Mouse (Mus musculus) right cerebral cortex, adult 18-20 months (tissue): ENCODE measurements at regions not wholly inside any gene's neighbourhood (a gene's known extent, or its start where the extent isn't known, plus 50 kb on each side); places are given as distances from the start of the nearest gene placed in this dataset.

ENCODE experiments used
- DNase-seq: peaks from one replicate; pipeline ENCODE4 v3.0.0; 2022; ENCODE audit warnings: mixed read lengths

DNA sequence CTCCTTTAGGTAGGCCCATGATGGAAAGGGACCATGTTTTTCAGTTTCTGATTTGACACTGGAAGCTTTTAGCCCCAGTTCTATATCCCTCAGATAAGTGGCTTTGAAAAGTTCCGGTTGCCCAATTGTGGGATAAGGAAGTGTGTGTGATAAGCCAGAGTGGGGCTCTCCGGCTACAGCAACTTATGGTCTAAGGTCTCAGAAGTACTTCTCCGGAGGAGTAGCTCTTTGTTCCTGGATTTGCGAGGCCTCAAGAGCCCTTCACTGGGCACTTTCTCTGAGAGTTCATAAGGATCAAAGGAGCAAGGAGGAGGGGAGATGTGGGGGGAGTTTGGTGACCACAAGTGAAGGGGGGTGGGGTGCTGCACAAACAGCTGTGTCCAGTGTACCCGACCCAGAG is 118.3 kb upstream of the Id2 start:
- DNase-seq = no peak

DNA sequence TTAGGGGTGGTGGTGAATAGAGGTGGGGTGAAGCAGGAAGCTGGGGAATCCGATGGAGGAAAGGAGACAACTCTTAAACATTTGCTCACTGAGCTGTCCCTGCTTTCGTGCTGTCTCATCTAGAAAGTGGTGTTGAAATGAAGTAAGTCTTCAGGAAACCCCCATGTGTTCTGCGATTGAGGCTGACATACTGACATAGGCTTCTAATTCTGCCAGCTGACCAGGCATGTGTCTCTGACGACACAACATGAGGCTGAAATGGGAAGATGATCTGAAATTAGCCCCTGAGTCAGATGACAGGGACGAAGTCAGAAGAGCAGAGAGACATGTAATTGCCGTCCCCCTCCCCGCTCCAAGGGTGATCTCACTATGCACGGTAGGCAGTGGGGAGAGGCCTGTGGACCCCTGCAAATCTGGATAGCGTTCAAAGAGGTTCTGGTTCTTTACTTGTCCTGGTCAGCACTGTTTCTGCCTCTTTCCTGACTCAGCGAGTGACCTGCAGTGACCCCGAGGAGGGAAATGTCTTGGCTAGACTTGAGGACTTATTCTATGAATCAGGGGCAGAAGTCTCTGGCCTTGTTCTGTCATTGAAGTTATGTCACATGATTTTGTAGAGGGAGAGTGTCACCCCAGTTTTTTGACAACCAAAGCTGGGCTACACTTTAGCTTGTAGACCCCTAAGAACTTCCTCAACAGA is 117.0 kb upstream of the Id2 start:
- DNase-seq = no peak

DNA sequence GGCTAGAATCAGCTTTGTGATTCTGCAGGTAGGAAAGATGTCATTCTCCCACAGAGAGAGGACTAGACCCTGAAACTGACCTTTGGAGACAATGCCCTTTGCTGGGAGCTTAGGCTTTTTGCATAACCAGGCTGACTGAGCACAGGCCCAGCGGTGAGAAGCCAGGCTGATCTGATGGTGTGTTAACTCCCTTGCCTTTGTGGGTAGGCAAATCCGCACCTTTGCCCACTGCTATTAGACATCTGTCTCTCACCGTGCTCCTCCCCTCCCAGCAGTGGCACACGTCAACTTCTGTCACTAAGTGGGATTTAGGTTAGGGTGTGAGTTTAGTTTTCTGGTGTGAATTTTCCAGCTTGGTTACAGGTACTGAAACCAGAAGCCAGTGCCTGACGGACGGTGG is 114.4 kb upstream of the Id2 start:
- no peak for DNase-seq

DNA sequence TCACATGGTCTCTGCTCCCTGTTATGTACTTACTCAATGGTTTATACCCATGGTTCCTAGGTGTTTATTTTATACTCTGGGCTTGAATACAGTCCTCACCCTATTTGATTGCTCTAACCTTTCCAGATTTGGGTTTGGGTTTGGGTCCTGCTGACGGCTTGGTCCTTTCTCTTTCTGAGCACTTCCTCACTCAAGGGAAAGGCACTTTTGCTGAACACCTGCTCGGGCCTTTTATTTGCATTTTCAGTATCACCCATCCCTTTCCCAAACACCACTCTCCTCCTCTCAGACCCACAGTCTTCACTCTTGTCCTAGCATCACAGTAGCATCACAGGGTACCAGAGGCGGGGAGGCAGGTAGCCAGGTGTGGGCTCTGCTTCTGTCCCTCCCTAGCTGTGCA is 113.7 kb upstream of the Id2 start:
- DNase-seq = no peak

DNA sequence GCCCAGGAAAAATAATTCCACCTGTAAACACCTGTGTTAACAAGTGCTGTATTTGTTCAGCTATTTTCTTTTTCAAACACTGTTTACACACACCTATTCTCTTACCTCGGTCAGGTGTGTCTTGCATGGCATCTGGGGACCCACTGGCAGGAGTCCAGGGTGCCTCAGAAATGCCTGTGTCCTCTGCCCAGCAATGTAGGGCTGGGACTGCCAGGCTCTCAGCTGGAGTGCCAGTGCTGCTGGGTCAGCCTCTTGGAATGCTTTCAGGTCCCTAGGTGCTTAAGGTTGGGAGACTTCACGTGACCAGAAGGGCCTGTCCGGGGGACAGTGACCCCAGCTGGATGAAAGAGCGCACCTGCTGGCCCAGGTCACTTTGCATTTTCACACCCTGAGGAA is 112.4 kb upstream of the Id2 start:
- no peak for DNase-seq

DNA sequence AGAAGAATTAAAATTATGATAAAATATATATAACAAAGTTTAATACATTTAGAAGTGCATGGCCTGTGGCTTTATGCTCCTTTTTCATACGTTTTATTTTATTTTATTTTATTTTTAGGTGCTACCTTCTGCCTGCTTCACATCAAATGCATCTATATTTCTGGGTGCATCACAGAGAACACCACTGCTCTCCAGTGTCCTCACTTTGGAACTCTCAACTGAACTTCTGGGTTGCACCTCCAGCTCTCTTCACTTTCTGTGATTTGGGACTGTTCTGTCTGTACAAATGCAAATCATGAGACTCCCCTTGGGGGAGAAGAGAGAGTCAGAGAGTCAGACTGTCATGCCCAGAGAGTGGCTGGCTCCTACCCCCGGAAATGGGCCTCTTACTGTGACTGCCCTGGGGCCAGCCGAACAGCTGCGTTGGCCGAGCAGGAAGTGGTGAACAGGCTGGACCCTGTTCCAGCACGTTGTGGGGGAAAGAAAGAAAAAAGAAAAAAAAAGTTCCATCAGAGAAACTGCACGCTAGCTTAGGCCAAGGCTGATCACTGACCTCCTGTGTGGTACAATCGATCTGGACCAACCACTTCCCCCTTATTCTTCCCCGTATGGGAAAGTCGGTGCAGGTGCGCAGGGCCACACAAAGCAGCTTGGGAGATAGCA is 111.9 kb upstream of the Id2 start:
- DNase-seq = no peak

DNA sequence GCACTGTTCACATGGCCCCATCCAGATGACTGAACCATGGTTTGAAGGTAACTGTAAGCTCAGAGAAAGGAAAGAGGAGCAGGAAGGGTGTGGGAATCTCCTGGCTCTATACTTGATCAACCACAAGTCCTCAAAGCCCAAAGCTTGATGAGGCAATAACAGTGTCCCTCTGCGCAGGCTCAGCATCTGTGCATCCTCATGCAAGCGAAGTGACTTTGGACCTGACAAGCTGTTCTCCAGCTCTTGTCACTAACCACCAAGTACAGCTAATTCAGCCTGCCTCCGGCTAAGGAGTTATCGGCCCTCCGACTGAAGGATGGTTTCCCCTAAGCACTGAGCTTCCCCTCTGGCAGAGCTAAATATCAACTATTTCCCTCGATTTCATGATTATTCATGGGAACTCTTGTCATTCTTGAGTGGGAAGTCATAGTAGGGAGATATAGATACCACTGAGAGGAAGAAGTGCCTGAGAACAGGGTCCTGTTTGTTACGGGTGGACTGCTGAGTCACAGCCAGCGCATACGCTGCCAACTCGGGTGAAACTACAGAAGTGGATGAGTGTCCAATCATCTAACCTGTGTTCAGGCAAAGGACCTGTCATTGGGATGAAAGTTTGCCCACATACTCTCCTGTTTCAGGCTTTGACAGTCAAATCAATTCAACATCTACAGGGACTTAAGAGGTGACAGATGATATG is 106.6 kb upstream of the Id2 start:
- DNase-seq = no peak

DNA sequence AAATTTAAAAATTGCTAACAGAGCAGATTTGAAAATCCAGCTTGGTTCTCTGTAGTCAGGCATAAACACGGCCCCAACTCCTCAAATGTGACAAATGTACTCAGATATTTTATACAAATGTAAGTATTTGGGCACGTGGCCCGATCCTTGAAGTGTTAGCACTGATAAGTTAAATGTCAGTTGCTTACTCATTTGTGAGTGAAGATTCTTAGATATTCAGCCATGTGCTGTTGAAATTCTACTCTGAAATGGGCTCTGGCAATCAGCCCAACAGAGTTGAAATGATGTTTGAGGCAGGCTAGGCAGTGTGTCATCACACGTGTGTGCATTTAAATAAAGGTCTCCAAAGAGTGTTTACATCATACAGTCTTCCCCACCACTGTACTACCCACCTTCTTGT is 103.2 kb upstream of the Id2 start:
- no peak for DNase-seq

DNA sequence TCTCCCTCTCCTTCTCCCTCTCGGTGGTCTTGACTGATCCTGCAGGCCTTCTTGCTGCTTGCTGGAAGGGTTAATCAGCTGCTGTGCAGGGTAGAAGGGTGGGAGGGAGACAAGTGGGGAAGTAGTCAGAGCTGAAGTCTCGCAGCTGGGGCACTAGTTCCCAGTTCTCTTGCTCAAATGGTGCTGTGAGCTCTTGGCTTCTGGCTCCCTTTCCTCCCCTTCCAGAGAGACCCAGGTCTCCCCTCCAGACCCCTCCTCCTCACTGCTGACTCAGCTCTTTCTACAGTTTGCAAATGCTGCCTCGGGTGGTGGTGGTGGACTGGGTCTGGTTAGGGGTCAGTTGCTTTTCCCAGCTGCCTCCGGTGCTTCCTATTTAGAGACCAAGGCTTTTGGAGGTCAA is 100.8 kb upstream of the Id2 start:
- DNase-seq = no peak

DNA sequence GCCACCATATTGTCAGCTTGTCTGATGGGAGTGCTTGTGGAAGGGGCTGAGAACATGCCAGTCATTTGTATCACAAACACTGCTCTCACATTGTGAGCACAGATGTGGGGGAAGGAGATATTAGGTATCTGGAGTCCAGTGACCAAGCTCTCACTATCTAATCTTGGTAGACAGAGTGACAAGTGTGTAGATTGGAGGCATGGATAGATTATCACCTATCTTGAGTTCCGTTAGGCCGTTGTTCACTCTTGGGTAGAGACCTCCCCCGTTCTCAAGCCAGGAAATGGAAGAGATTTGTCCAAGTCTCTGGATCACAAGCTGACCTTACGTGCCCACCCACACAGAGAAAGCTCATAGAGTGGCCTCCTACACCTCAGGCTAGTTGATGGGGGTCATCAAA is 99.1 kb upstream of the Id2 start:
- no peak for DNase-seq

DNA sequence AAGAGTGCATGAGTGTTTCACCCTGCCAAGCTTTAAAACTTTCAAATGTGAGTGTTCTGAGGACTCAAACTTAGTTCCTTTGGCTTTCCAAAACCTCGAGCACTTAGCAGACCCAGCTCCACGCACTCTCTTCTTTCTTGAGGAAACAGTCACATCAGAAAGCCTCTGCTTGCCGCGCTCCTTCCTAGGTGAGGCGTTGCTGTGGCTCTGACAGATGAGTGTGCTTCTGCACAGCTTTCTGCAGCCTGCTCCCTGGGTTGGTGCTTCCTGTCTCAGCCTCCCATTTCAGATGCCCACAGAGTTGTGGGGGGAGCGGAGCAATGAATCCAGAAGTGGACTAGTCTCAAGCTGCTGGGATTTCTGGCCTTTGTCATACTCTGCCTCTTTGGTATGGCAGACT is 95.3 kb upstream of the Id2 start:
- no peak for DNase-seq

DNA sequence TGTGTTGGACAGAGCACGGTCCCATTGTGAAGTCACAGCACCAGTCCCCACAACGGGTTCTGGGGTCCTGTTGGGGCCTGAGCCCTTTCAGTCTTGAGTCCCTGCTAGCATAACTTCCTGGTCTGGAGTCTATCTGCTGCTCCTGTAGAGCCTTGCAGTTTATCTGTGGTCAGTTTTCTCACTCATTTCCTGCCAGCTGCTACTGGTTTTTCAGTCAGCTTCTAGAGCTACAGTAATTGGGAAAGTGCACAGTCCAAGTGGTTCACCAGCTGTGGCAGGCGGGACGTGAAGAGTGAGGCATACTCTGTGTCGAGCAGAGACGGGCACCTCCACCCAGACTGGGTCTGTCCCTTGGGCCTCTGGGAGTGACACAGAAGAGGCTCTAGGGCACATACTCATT is 93.4 kb upstream of the Id2 start:
- DNase-seq = no peak

DNA sequence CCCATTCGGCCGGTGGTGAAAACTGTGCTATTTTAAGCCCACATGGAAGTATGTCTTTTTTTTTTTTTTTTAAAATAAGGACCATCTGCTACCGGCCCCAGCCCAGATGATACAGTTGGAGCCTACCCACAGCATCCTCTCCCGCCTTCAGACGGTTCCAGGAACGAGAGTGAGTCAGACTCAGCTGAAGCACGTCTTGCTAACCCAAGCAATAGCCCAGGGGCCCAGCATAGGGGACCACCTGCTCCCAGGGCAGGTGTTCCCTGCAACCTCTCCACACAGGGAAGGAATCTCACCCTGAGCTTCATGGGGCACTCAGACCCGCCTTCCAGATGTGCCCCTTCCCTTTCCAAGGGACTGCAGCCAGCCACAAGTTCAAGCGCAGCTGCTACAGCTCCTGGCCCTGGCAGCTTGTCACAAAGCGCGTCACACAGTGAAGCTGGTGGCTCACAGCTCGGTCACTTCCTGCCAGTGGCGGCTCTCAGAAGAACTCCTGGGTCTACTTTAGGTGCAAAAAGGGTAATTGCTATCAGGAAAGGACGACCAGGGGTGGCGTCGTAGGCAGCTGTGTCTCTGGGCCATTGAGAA is 92.3 kb upstream of the Id2 start:
- DNase-seq = peak; percentile 79

DNA sequence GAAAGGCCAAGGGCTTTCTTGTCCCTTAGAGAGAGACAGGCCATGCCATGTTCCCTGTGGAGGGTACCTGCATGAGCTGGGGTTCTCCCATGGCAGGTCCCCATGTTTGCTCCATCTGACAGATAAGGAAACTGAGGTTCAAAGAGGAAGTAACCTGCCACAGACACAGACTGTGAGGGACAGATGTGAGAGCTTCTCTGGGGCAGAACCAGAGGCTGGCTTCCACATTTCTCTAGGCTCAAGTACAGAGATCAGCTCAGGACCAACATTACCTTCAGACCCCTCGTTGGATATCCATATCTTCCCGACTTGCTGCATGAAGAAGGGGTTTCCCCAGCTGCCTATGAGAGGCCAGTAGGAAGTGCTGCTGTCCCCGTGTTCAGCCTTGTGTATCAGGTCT is 91.6 kb upstream of the Id2 start:
- no peak for DNase-seq

DNA sequence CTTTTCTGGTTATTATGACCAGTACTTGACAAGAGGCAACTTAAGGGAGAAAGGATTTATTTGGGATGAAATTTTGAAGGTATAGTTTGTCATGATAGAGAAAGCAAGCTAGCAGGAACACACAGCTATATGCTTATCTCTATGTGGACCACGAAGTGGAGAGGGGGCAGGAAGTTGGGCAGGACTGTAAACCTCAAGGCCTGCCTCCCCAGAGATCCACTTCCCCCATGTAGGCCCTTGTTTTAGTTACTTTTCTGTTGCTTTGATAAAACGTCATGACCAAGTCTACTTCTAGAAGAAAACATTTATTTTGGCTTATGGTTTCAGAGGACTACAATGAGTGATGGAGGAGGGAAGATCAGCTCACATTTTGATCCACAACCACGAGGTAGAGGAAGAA is 90.3 kb upstream of the Id2 start:
- no peak for DNase-seq

DNA sequence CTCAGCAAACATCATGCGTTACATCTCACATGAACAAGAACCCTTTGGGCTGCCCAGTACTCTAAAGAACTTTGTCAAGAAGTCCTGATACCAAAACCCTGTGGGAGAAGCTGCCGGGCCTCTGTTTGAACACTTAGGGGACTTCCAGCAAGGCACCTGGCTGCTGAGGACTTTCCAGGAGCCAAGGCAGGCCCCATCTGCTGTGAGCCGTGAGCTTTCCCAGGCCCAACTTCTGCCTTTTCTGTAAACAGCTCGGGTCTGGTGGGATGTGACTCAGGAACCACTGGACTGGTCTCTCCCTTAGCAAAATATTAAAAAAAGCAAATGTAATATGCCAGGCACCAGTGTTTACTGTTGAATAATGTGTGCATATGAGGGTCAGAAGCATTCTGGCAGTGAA is 85.7 kb upstream of the Id2 start:
- no peak for DNase-seq

DNA sequence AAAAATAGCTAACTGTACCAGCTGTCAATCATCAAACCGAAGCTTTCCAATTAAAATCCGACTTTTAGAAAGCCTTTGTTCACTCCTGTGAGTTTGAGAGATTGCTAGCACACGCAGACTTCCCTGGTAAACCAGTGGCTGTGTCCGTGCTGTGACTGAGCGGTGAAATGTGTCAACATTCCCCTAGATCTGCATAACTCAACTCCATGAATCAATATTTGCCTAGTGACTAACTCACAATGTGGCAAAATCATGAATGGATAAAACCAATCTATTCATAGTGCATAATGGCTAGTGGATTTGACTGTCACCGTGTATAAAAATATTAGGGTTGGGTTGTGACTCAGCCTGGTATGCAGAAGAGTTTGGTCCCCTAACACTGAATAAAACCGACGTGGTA is 84.4 kb upstream of the Id2 start:
- no peak for DNase-seq

DNA sequence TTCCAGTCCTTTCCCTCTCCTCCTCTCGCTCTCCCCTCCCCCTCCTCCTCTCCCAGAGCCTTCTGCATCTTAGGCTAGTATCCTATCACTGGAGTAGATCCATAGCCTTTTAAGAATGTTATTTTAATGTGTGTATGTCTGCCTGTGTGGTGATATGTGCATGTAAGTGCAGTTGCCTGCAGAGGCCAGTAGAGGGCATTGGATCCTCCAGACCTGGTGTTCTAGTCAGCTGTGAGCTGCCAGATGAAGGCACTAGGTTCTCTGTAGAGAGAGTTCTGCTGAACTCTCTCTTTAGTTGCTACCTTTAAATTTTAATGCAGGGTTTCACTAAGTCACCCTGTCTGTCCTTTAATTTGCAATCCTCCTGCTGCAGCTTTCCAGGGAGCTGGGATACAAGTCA is 83.9 kb upstream of the Id2 start:
- no peak for DNase-seq

DNA sequence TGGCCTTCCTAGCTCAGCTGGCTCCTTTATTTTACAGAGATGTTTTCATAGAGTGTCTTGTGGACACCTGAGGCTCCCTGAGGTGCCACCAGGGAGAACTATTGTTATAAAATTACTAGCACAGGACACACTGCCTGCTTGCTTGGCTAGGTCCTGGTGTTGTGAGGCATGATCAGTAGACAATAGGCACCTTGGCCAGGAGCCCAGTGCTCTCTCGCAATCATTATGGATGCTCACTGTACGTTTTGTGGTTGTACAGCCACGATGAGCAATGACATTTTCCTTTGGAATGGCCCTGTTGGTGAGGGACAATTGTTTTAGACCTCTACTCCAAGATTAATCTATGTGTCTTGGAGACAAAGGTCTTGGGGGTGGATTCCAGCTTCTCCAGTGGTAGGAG is 83.3 kb upstream of the Id2 start:
- DNase-seq = no peak

DNA sequence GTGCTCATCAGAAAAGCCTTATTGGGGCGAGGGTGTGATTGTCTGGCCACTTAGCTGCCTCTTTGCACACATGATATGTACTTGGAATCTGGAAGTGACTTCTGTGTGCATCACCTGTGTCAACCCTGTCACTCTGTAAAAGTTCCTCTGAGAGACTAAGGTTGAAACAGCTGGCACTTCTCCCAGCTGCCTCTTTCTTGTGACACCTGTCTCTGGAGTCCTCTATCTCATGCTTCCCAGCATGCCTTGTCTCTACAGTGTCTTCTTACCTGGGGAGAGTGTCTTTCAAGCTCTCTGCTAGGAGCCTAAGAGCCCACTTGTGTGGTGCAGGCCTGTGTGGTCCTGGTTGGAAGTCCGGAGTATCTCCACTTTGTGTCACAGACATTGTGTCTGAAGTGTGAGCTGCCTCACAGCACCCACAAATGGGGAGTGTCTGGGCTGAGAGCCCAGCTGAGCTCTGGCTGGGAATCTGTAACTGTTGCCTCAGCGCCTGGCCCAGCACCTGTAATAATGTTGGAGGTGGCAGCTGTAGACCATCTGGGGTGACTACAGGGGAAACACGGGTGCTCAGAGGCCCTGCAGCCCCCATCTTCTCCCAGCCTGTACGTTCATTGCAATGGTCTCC is 81.7 kb upstream of the Id2 start:
- peak; percentile 20 for DNase-seq

DNA sequence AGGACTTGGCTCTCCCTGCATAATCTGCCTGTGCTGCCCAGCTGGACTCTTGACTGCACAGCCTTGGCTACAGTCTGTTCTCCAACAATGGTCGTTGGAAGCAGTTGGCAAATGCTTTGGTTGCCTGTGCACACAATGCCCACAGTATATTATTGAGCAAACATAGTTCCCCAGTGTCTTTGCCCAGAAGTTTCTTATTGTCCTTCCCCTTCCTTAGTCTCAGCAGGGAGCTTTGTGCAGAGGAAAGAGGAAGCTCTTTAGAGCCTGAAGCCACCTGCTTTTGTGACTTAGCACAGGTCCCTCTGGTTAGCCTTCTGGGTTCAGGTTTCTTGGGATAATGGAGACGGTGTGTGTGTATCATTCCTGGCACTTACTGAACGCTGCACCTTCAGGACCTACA is 80.9 kb upstream of the Id2 start:
- no peak for DNase-seq

DNA sequence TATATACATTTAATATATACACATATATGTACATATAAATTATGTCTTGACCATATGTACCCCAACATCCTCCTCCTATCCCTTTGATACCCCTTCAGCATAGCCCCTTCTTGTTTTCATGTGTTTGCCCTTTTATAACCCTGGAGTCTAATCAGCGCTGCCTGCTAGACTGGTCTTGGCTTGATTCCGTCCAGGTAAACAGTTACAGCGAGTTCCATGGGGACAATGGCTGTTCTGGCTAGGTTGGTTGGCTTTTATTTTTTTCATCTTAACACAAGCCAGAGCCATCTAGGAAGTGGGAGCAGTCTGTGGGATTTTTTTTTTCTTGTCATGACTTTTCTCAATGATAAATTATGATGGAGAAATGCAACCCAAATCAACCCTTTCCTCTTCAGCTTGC is 79.6 kb upstream of the Id2 start:
- DNase-seq = no peak

DNA sequence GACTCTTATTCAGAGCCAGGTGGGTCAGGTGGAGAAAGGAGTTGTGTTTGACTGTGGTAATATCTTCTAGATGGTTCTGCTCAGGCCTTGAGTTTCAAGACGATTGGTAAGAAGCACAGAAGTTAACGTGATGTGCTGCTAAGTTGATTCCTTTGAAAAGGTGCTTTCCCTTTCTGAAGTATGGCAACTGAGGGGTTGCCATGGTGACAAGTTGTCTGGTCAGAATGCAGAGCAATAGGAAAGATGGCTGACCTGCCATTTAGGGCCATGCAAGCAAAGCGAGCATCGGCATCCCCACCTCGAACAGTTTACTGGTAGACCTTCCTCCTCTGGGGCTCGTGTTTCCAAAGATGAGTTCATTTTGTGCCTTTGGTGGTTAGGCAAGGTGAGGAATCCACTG is 76.1 kb upstream of the Id2 start:
- DNase-seq = no peak

DNA sequence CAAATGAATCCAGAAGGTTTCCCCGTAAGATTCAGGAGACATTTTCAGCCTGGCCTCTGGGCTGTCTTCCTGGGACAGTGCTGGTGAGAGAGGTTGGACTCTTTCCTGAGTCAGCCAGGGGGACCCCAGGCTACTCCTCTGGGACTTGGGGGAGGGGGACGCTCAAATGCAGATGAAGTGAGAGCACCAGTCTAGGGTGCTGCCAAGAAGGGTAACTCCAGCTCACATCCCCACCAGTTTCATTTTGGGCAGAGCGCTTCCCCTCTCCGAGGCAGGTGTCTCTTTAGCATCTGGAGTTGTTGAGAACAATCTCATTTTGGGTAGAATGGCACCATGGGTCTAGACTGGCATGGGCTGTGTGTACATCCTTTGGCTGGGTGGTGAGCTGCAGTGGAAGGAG is 75.5 kb upstream of the Id2 start:
- DNase-seq = no peak
